Mouse (Mus musculus): Measurements from ENCODE around the gene Nhp2. TPM values are rescaled to one million over a fixed set of nuclear protein-coding genes. Genes with fewer than 3 reads are reported as not detected.

The Nhp2 gene
- total and polyA plus RNA-seq, 3 experiments: 649 to 6,489 (median 739) TPM

DNA sequence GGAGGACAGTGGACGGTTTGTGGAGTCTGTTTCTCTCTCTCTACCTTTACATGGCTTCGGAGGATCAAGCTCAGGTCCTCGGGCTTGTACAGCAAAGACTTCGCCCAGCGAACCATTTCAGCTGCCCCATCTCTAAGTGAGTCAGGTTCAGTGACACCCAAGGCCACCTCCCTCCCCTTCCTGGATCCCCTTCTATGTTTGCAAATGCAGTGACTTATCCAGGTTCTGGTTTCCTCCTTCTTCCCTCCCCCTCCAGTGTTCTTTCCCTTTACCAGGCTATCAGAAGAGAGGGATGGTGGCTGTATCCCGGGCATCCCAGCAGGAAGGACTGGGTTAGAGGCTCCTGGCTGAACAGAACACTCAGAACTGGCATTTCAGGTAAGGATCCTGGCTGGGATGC, 34.2 kb downstream of the Nhp2 start:
- peaks cover 0 to 4% of the 10 kb centered on the region in 2 experiments; a peak in 1 of 4 replicates for H3K36me3 ChIP-seq (ENCODE audit: control insufficient read depth in 1 of 2, insufficient read depth in 2 of 2, low read length in 2 of 2)
- peaks cover 4 to 7% of the 10 kb centered on the region in 2 experiments for H3K4me1 ChIP-seq (ENCODE audit: control insufficient read depth in 1 of 2, insufficient read depth in 2 of 2, low read length in 2 of 2)
- H3K9me3 ChIP-seq (replicated peaks; ENCODE audit: insufficient read depth, low read length): no peaks in the 10 kb centered on the region
- TF ChIP-seq ZKSCAN1 (IDR thresholded peaks at IDR 0.05; ENCODE audit: low read depth, low read length) (no peak), CHD2 (IDR thresholded peaks at IDR 0.05; ENCODE audit: low read length) (no peak), SMC3 (IDR thresholded peaks at IDR 0.05; ENCODE audit: low read depth, low read length) (no peak), MAX (IDR thresholded peaks at IDR 0.05; ENCODE audit: low read length) (no peak), EP300 (IDR thresholded peaks at IDR 0.05; ENCODE audit: low read depth in 1 of 2, low read length in 2 of 2) (no peak), POLR2AphosphoS5 (IDR thresholded peaks at IDR 0.05; ENCODE audit: borderline replicate concordance, low read depth, low read length) (no peak), MYC (IDR thresholded peaks at IDR 0.05; ENCODE audit: low read depth, low read length) (no peak), TCF12 (IDR thresholded peaks at IDR 0.05; ENCODE audit: low read depth, low read length) (no peak), GATA1 (IDR thresholded peaks at IDR 0.05; ENCODE audit: low read depth, low read length) (no peak)
- H3K79me2 ChIP-seq (ENCODE audit: control insufficient read depth, insufficient read depth, low read length, poor library complexity): peaks cover 3% of the 10 kb centered on the region; the same call in 1 of the 2 replicates
- no peak overlapping the region for H3K4me3 ChIP-seq (ENCODE audit: control insufficient read depth in 1 of 2, insufficient read depth in 1 of 2, low read depth in 2 of 2, low read length in 2 of 2)
- no peak overlapping the region for H3K9ac ChIP-seq (ENCODE audit: control insufficient read depth, low read depth, low read length, poor library complexity, severe bottlenecking)
- H3K27me3 ChIP-seq (ENCODE audit: control insufficient read depth in 1 of 2, insufficient read depth in 2 of 2, low read length in 2 of 2): no peaks in the 10 kb centered on the region
- no peak for DNase-seq (ENCODE audit: low read depth, low spot score)
- no peak overlapping the region for H3K27ac ChIP-seq (ENCODE audit: control insufficient read depth, low read depth, low read length)

- DNase-seq (ENCODE audit: low read depth, low spot score): no peak
- Histone ChIP-seq H3K4me3 (ENCODE audit: control insufficient read depth in 1 of 2, insufficient read depth in 1 of 2, low read depth in 2 of 2, low read length in 2 of 2) (no peak overlapping the region), H3K27me3 (ENCODE audit: control insufficient read depth in 1 of 2, insufficient read depth in 2 of 2, low read length in 2 of 2) (no peaks in the 10 kb centered on the region), H3K79me2 (ENCODE audit: control insufficient read depth, insufficient read depth, low read length, poor library complexity) (peaks cover 3% of the 10 kb centered on the region; the same call in 1 of the 2 replicates), H3K9ac (ENCODE audit: control insufficient read depth, low read depth, low read length, poor library complexity, severe bottlenecking) (no peak overlapping the region), H3K9me3 (replicated peaks; ENCODE audit: insufficient read depth, low read length) (no peaks in the 10 kb centered on the region), H3K27ac (ENCODE audit: control insufficient read depth, low read depth, low read length) (no peak overlapping the region), H3K36me3 (ENCODE audit: control insufficient read depth in 1 of 2, insufficient read depth in 2 of 2, low read length in 2 of 2) (peaks cover 0 to 11% of the 10 kb centered on the region in 2 experiments; a peak in 2 of 4 replicates), H3K4me1 (ENCODE audit: control insufficient read depth in 1 of 2, insufficient read depth in 2 of 2, low read length in 2 of 2) (peaks cover 10 to 17% of the 10 kb centered on the region in 2 experiments)
- TF ChIP-seq MEF2A (IDR thresholded peaks at IDR 0.05; ENCODE audit: extremely low read depth, insufficient replicate concordance, low read depth, low read length, poor library complexity, severe bottlenecking): no peak
- no peak for TF ChIP-seq ETS1 (IDR thresholded peaks at IDR 0.05; ENCODE audit: low read depth, low read length)
- TF ChIP-seq ZNF384 (IDR thresholded peaks at IDR 0.05; ENCODE audit: low read depth, low read length): no peak
- TF ChIP-seq MXI1 (IDR thresholded peaks at IDR 0.05; ENCODE audit: low read depth, low read length): no peak
- TF ChIP-seq TBP (IDR thresholded peaks at IDR 0.05; ENCODE audit: low read depth, low read length): no peak
- TF ChIP-seq RCOR1 (IDR thresholded peaks at IDR 0.05; ENCODE audit: low read depth, low read length): no peak
- TF ChIP-seq TCF12 (IDR thresholded peaks at IDR 0.05; ENCODE audit: low read depth, low read length): no peak
- no peak for TF ChIP-seq GABPA (IDR thresholded peaks at IDR 0.05; ENCODE audit: low read depth, low read length)
- no peak for TF ChIP-seq KAT2A (conservative IDR thresholded peaks at IDR 0.05; ENCODE audit: low read depth, low read length)
- no peak for TF ChIP-seq MYB (IDR thresholded peaks at IDR 0.05; ENCODE audit: low read depth, low read length)
- TF ChIP-seq ZMIZ1 (IDR thresholded peaks at IDR 0.05; ENCODE audit: low read depth, low read length): no peak
- TF ChIP-seq POLR2AphosphoS2 (IDR thresholded peaks at IDR 0.05; ENCODE audit: low read length): no peak
- TF ChIP-seq CTCF (IDR thresholded peaks at IDR 0.05 in 2 of 3, conservative IDR thresholded peaks at IDR 0.05 in 1 of 3; ENCODE audit: control insufficient read depth in 1 of 3, insufficient read depth in 1 of 3, low read depth in 2 of 3, low read length in 3 of 3, poor library complexity in 1 of 3, severe bottlenecking in 1 of 3): no peak
- TF ChIP-seq JUND (IDR thresholded peaks at IDR 0.05; ENCODE audit: low read depth, low read length): no peak
- TF ChIP-seq HCFC1 (IDR thresholded peaks at IDR 0.05; ENCODE audit: low read depth, low read length): no peak
- no peak for TF ChIP-seq CHD1 (IDR thresholded peaks at IDR 0.05; ENCODE audit: low read depth, low read length)
- TF ChIP-seq SMC3 (IDR thresholded peaks at IDR 0.05; ENCODE audit: low read depth, low read length): no peak
- TF ChIP-seq MYC (IDR thresholded peaks at IDR 0.05; ENCODE audit: low read depth, low read length): no peak
These were observed 35.4 kb downstream of the Nhp2 start for GRCm38 (mm10) chr11:51654891-51655290.

Data from MEL (cell line).